ENCODE assay signal across 8 mouse cellular contexts in genomic region chr7:28692545-28693320, GRCm38 (mm10). TPM values are rescaled to one million over a fixed set of nuclear protein-coding genes. Genes with fewer than 3 reads are reported as not detected.
DNase-seq lines count a peak whose midpoint lies in the region; ATAC-seq lines count a peak whose summit lies in the region.

TSS of gene Fbxo27 (plus strand) at chr7:28692849.

- H3K4me3 ChIP-seq in hindbrain, embryonic 10.5 days = peak within 1 kb of the TSS; percentile 63
- H3K4me3 ChIP-seq in neural tube, embryonic 11.5 days (ENCODE audit: low read depth, low read length) = peak within 1 kb of the TSS; percentile 49

- H3K9me3 ChIP-seq in hindbrain, embryonic 10.5 days = 0 out of 2 replicates have a peak, but pooled peaks cover 3% of the 10 kb centered on the region
- no peaks in the 10 kb centered on the region for H3K9me3 ChIP-seq in neural tube, embryonic 11.5 days (ENCODE audit: control insufficient read depth, low read length)

- no peak for DNase-seq in cerebellum, postnatal 4 days (ENCODE audit: low spot score in 2 of 2)
- no peak for DNase-seq in urinary bladder, adult 2 months (ENCODE audit: low spot score)
- DNase-seq in urinary bladder, postnatal 14 days (ENCODE audit: low spot score) = no peak
- peak; percentile 39 for DNase-seq in hindbrain, embryonic 10.5 days (ENCODE audit: low spot score)
- DNase-seq in left cerebral cortex, postnatal 25 days (ENCODE audit: low spot score in 2 of 2) = peak; percentile 46 to 63
- peak; percentile 38 for DNase-seq in neural tube, embryonic 11.5 days (ENCODE audit: low spot score)
- no peak for DNase-seq in spleen, postnatal 14 days (ENCODE audit: low spot score in 2 of 2)

- H3K36me3 ChIP-seq in hindbrain, embryonic 10.5 days = no peaks in the 10 kb centered on the region
- H3K36me3 ChIP-seq in neural tube, embryonic 11.5 days (ENCODE audit: control insufficient read depth, insufficient read depth, low read length) = no peaks in the 10 kb centered on the region

- 28% methylated on average over 30 of the region's 30 CpGs for WGBS in hindbrain, embryonic 10.5 days
- 27% methylated on average over 30 of the region's 30 CpGs for WGBS in neural tube, embryonic 11.5 days

- H3K9ac ChIP-seq in neural tube, embryonic 11.5 days (ENCODE audit: low read length) = peak within 1 kb of the TSS; percentile 37

- peaks cover 35% of the 10 kb centered on the region for H3K27me3 ChIP-seq in hindbrain, embryonic 10.5 days (ENCODE audit: insufficient read depth, poor library complexity, severe bottlenecking)
- H3K27me3 ChIP-seq in neural tube, embryonic 11.5 days (ENCODE audit: control insufficient read depth, insufficient read depth, low read length) = no peaks in the 10 kb centered on the region

- H3K27ac ChIP-seq in hindbrain, embryonic 10.5 days = peak within 1 kb of the TSS; percentile 45
- no peak within 1 kb of the TSS for H3K27ac ChIP-seq in neural tube, embryonic 11.5 days (ENCODE audit: low read depth, low read length)

- intact Hi-C loops in left cerebral cortex, postnatal 25 days (cut with DNase I) = no loop called here

- peak; percentile 84; the same call in 1 of the 2 replicates for ATAC-seq in cerebellum, adult (ENCODE audit: insufficient number of reproducible peaks, low FRiP score, low TSS enrichment)
- ATAC-seq in neural tube, embryonic 11.5 days (ENCODE audit: insufficient read depth, low FRiP score, low TSS enrichment) = peak; percentile 45; the same call in 1 of the 2 replicates

- H3K4me1 ChIP-seq in hindbrain, embryonic 10.5 days (replicated peaks) = peaks cover 25% of the 10 kb centered on the region
- H3K4me1 ChIP-seq in neural tube, embryonic 11.5 days (ENCODE audit: control insufficient read depth, insufficient read depth, low read length) = 0 out of 2 replicates have a peak, but pooled peaks cover 4% of the 10 kb centered on the region

- peak within 1 kb of the TSS; percentile 92 for H3K4me2 ChIP-seq in neural tube, embryonic 11.5 days (ENCODE audit: low read depth)

RNA-seq across cellular contexts. Expression of gene Fbxo27, which starts in this region (rescaled TPM):
- 9.4 and 12.6 TPM in 2 replicates for polyA plus RNA-seq in urinary bladder, adult 2 months (2012; rRNA removed)
- 5.6 TPM in 2 replicates for polyA plus RNA-seq in hindbrain, embryonic 10.5 days (2016; fragmentation: Nextera tagmentation; extraction: Ambion mirVana)
- 10 to 100 TPM; 21.6 to 21.8 TPM for total RNA-seq in left cerebral cortex, postnatal 25 days (2021)
- 5.3 and 6.0 TPM in 2 replicates for polyA plus RNA-seq in neural tube, embryonic 11.5 days (2014; fragmentation: Nextera tagmentation; extraction: Ambion mirVana)

Comparison
In these comparisons a context has a peak if more than half of its experiments do, and no peak if none do; other contexts are left out.
1. DNase-seq: peak in hindbrain, embryonic 10.5 days (single experiment), left cerebral cortex, postnatal 25 days (2 of 2) and neural tube, embryonic 11.5 days (single experiment); none in cerebellum, postnatal 4 days (0 of 2), urinary bladder, adult 2 months (single experiment), urinary bladder, postnatal 14 days (single experiment) and spleen, postnatal 14 days (0 of 2).